Mouse (Mus musculus) liver, postnatal 0 days (tissue): ENCODE data around the gene Tmem269.
A peak's percentile ranks its signal among the peaks of the same experiment; 100 is the strongest.

ENCODE experiments used
- CTCF ChIP-seq: sonication (generic); IDR thresholded peaks from 2 replicates; pipeline ENCODE4 v1.5.1; 2016; ENCODE audit warnings: antibody characterized with exemption, low read depth
- EP300 ChIP-seq: IDR thresholded peaks from 2 replicates; pipeline ENCODE4 v1.6.1; 2016; ENCODE audit warnings: antibody characterized with exemption, low read depth, mild to moderate bottlenecking

- peak; percentile 46 for TF ChIP-seq CTCF
- no peak for TF ChIP-seq EP300
Measured at GRCm38 (mm10) chr4:119162990-119163389, 55.0 kb downstream of the Tmem269 start.
